In the genomic region with DNA sequence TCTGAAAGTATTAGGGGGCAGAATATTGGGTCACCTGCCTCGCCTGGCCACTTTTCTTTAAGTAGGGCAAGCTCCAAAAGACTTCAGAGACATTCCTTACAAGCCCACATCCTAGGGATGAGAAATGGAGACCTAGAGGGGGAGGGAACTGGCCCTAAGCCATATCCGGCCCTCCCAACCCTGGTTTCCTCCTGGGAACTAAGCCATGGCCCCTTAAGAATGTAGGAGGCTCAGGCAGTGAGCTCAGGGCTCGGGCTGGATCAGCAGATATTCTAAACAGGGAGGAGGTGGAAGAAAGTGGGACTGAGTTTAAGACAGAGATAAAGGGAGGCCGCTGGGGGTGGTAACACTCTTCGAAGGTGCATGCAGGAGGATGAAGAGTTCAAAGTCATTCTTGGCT, we compare ENCODE assay signal across 10 mouse cellular contexts. TPM values are rescaled to one million over a fixed set of nuclear protein-coding genes. Genes with fewer than 3 reads are reported as not detected.
DNase-seq lines count a peak whose midpoint lies in the region; ATAC-seq and TF ChIP-seq lines count a peak whose summit lies in the region.
"Had no signal": no experiment of that assay in that cellular context is flagged by ENCODE, and none has a peak within 500 bp of the region (broad histone marks: within the 10 kb centered on the region; RNA-seq: fewer than 3 reads in every experiment).

No protein-coding gene starts in this region.

- no peak for TF ChIP-seq POLR2A in small intestine, adult 2 months (IDR thresholded peaks at IDR 0.05; ENCODE audit: low read depth, low read length)

- WGBS in kidney, embryonic 16.5 days: 44% methylated on average over 5 of the region's 5 CpGs
- WGBS in small intestine, adult 2 months: 49% methylated on average over 5 of the region's 5 CpGs

- H3K9me3 ChIP-seq in kidney, embryonic 16.5 days (ENCODE audit: low read length): no peaks in the 10 kb centered on the region
- H3K9me3 ChIP-seq: embryonic facial prominence, embryonic 12.5 days had no signal

- no peak for TF ChIP-seq CTCF in layer of hippocampus, adult 2 months (conservative IDR thresholded peaks at IDR 0.05)
- no peak for TF ChIP-seq CTCF in small intestine, adult 2 months (IDR thresholded peaks at IDR 0.05; ENCODE audit: extremely low read depth, insufficient read length, insufficient replicate concordance, low read depth, low read length)

- H3K27ac ChIP-seq in layer of hippocampus, adult 2 months: peak overlapping the region; percentile 70
- peak overlapping the region; percentile 55; the same call in 1 of the 2 replicates for H3K27ac ChIP-seq in kidney, embryonic 16.5 days (ENCODE audit: low read length)
- peak overlapping the region; percentile 13; the same call in 1 of the 2 replicates for H3K27ac ChIP-seq in small intestine, adult 2 months (ENCODE audit: insufficient read depth, low read depth, low read length)
- H3K27ac ChIP-seq: embryonic facial prominence, embryonic 12.5 days had no signal

- no peak overlapping the region for H3K4me3 ChIP-seq in layer of hippocampus, adult 2 months
- H3K4me3 ChIP-seq in kidney, embryonic 16.5 days (ENCODE audit: low read length): no peak overlapping the region
- H3K4me3 ChIP-seq in small intestine, adult 2 months (ENCODE audit: low read depth, low read length): no peak overlapping the region
- H3K4me3 ChIP-seq: embryonic facial prominence, embryonic 12.5 days had no signal

- no peak for DNase-seq in layer of hippocampus, adult 2 months (ENCODE audit: low spot score in 2 of 2)
- DNase-seq in layer of hippocampus, postnatal 25 days (ENCODE audit: extremely low spot score in 1 of 2, low spot score in 1 of 2): no peak
- DNase-seq in heart, adult 8-10 months (ENCODE audit: low spot score): peak; percentile 72
- no peak for DNase-seq in frontal cortex, postnatal 10 days (ENCODE audit: low spot score in 2 of 2)
- no peak for DNase-seq in MN1 (ENCODE audit: low spot score)
- no peak for DNase-seq in testis, postnatal 14 days (ENCODE audit: low spot score)

- H3K4me1 ChIP-seq in kidney, embryonic 16.5 days (ENCODE audit: insufficient read depth, low read length): peaks cover 6% of the 10 kb centered on the region; the same call in 1 of the 2 replicates
- H3K4me1 ChIP-seq in small intestine, adult 2 months (ENCODE audit: control insufficient read depth, insufficient read depth, insufficient read length, low read length): no peaks in the 10 kb centered on the region
- H3K4me1 ChIP-seq: embryonic facial prominence, embryonic 12.5 days had no signal

- H3K27me3 ChIP-seq in kidney, embryonic 16.5 days (ENCODE audit: insufficient read depth, low read length): no peaks in the 10 kb centered on the region
- H3K27me3 ChIP-seq in small intestine, adult 2 months (ENCODE audit: control insufficient read depth, insufficient read depth, low read length): no peaks in the 10 kb centered on the region
- H3K27me3 ChIP-seq: embryonic facial prominence, embryonic 12.5 days; Patski had no signal

- peak; percentile 72; the same call in 1 of the 2 replicates for ATAC-seq in kidney, embryonic 16.5 days (ENCODE audit: low FRiP score, low TSS enrichment)
- ATAC-seq: Patski had no signal

- H3K4me2 ChIP-seq in kidney, embryonic 16.5 days (replicated peaks; ENCODE audit: low read depth, low read length): no peak overlapping the region
- H3K4me2 ChIP-seq: embryonic facial prominence, embryonic 12.5 days had no signal

- no peaks in the 10 kb centered on the region for H3K36me3 ChIP-seq in kidney, embryonic 16.5 days (ENCODE audit: insufficient read depth, low read length)
- H3K36me3 ChIP-seq in small intestine, adult 2 months (ENCODE audit: control insufficient read depth, insufficient read depth, low read length): no peaks in the 10 kb centered on the region
- H3K36me3 ChIP-seq: embryonic facial prominence, embryonic 12.5 days had no signal

- no peak overlapping the region for H3K9ac ChIP-seq in kidney, embryonic 16.5 days (replicated peaks; ENCODE audit: low read length)
- H3K9ac ChIP-seq: embryonic facial prominence, embryonic 12.5 days had no signal

RNA-seq across cellular contexts. Expression of a gene that starts 39.9 kb away (rescaled TPM):
- total RNA-seq in layer of hippocampus, adult 2 months (2021): 100 to 1,000 TPM; 210 TPM
- total RNA-seq in layer of hippocampus, postnatal 25 days (2021): 100 to 1,000 TPM; 206 to 252 TPM
- total RNA-seq in heart, adult 8-10 months (2022): 10 to 100 TPM; 37.7 to 46.3 (median 39.9) TPM
- 9.1 and 9.2 TPM in 2 replicates for polyA plus RNA-seq in kidney, embryonic 16.5 days (2015; fragmentation: Nextera tagmentation; extraction: Ambion mirVana)
- polyA plus RNA-seq in small intestine, adult 2 months (2012; rRNA removed): 19.3 and 21.9 TPM in 2 replicates

RNA-seq across cellular contexts. Expression of a gene that starts 44.5 kb away (rescaled TPM):
- 10 to 100 TPM; 64.7 to 71.5 TPM for total RNA-seq in layer of hippocampus, adult 2 months (2021)
- 10 to 100 TPM; 77.1 to 79.3 TPM for total RNA-seq in layer of hippocampus, postnatal 25 days (2021)
- 1 to 10 TPM; 4.3 to 8.3 (median 5.9) TPM for total RNA-seq in heart, adult 8-10 months (2022)
- 3.0 and 3.2 TPM in 2 replicates for polyA plus RNA-seq in kidney, embryonic 16.5 days (2015; fragmentation: Nextera tagmentation; extraction: Ambion mirVana)
- polyA plus RNA-seq in small intestine, adult 2 months (2012; rRNA removed): 7.6 and 16.7 TPM in 2 replicates

Comparison
In these comparisons a context has a peak if more than half of its experiments do, and no peak if none do; other contexts are left out.
1. H3K27ac ChIP-seq: peak in every context shown above with its lines; median percentile 70 in layer of hippocampus, adult 2 months; 55 in kidney, embryonic 16.5 days; 13 in small intestine, adult 2 months.
2. RNA of a gene that starts 39.9 kb away (total RNA-seq): 206 to 252 TPM in layer of hippocampus, postnatal 25 days and 210 TPM in layer of hippocampus, adult 2 months; 37.7 to 46.3 TPM in heart, adult 8-10 months; every median in the first group is over 4 times any median in the second.
3. RNA of a gene that starts 44.5 kb away (total RNA-seq): 77.1 to 79.3 TPM in layer of hippocampus, postnatal 25 days and 64.7 to 71.5 TPM in layer of hippocampus, adult 2 months; 4.3 to 8.3 TPM in heart, adult 8-10 months; every median in the first group is over 4 times any median in the second.